Mouse (Mus musculus) stomach, embryonic 14.5 days (tissue): ENCODE measurements around the gene Mybbp1a. TPM values are rescaled to one million over a fixed set of nuclear protein-coding genes. Genes with fewer than 3 reads are reported as not detected.

Experiments used
- ATAC-seq: fragments of 200-750 bp; cut with Nextera tagmentation; 2 replicates; pipeline ENCODE4 v1.8.0; 2017; ENCODE audit warnings: low read depth, moderate TSS enrichment; ENCODE audit not compliant: insufficient number of reproducible peaks, insufficient read depth, low FRiP score
- H3K27ac ChIP-seq: fragments of 300-500 bp; sonication (generic); 2 replicates; pipeline ENCODE4 v1.5.1; 2014; ENCODE audit warnings: mild to moderate bottlenecking, low read length, moderate library complexity, mixed read lengths
- H3K27me3 ChIP-seq: fragments of 300-500 bp; sonication (generic); 2 replicates; pipeline ENCODE4 v1.6.1; 2014; ENCODE audit warnings: low read length, control low read depth, mixed read lengths; ENCODE audit not compliant: control insufficient read depth, insufficient read depth
- H3K36me3 ChIP-seq: fragments of 300-500 bp; sonication (generic); 2 replicates; pipeline ENCODE4 v1.6.1; 2014; ENCODE audit warnings: mild to moderate bottlenecking, control low read depth, low read length, moderate library complexity, mixed read lengths; ENCODE audit not compliant: control insufficient read depth, insufficient read depth
- H3K4me1 ChIP-seq: fragments of 300-500 bp; sonication (generic); 2 replicates; pipeline ENCODE4 v1.6.1; 2014; ENCODE audit warnings: low read length, control low read depth, mixed read lengths; ENCODE audit not compliant: control insufficient read depth, insufficient read depth
- H3K4me2 ChIP-seq: fragments of 300-500 bp; sonication (generic); replicated peaks from 2 replicates; pipeline ENCODE4 v1.6.1; 2014; ENCODE audit warnings: low read depth, low read length, control low read depth
- H3K4me3 ChIP-seq: fragments of 300-500 bp; sonication (generic); 2 replicates; pipeline ENCODE4 v1.5.1; 2014; ENCODE audit warnings: low read depth, low read length, control low read depth
- H3K9ac ChIP-seq: fragments of 300-500 bp; sonication (generic); replicated peaks from 2 replicates; pipeline ENCODE4 v1.6.1; 2014; ENCODE audit warnings: low read depth, mild to moderate bottlenecking, control low read depth, low read length, moderate library complexity, mixed read lengths
- H3K9me3 ChIP-seq: fragments of 300-500 bp; sonication (generic); 2 replicates; pipeline ENCODE4 v1.6.1; 2016; ENCODE audit warnings: low read depth, low read length, control low read depth; ENCODE audit not compliant: control insufficient read depth
- WGBS: fragments of 180-500 bp; shearing (Covaris S2); extraction: QIAGEN DNeasy Blood & Tissue Kit; methylation state at CpG from one replicate; pipeline ENCODE4 v1.1.7; 2014; 5-methylcytosine and 5-hydroxymethylcytosine counted together
- polyA plus RNA-seq: library from polyadenylated mRNA; unstranded; fragments of >200 nt; fragmentation: Nextera tagmentation; extraction: Ambion mirVana; gene quantifications from 2 replicates; pipeline ENCODE4 v1.2.1, GENCODE M21; 2014

Gene Mybbp1a
- polyA plus RNA-seq, 1 experiment from 2014 or later, result 126 TPM

- Histone ChIP-seq H3K4me2 (peak overlapping the region; percentile 89), H3K4me1 (peaks cover 30% of the 10 kb centered on the region), H3K27me3 (no peaks in the 10 kb centered on the region), H3K27ac (no peak overlapping the region), H3K9me3 (no peaks in the 10 kb centered on the region), H3K36me3 (no peaks in the 10 kb centered on the region), H3K4me3 (peak overlapping the region; percentile 71), H3K9ac (0 out of 2 replicates have a peak overlapping the region, but pooled peaks have one; percentile 2)
- whole genome bisulfite sequencing, result 67% methylated on average over 12 of the region's 12 CpGs
- no peak for ATAC-seq
Measured at GRCm38 (mm10) chr11:72409649-72410385, 31.3 kb upstream of the Mybbp1a start.

- Histone ChIP-seq H3K27me3 (no peaks in the 10 kb centered on the region), H3K9ac (0 out of 2 replicates have a peak overlapping the region, but pooled peaks have one; percentile 2), H3K36me3 (no peaks in the 10 kb centered on the region), H3K4me2 (peak overlapping the region; percentile 89), H3K4me3 (peak overlapping the region; percentile 71), H3K27ac (peak overlapping the region; percentile 78; the same call in 1 of the 2 replicates), H3K9me3 (no peaks in the 10 kb centered on the region), H3K4me1 (peaks cover 30% of the 10 kb centered on the region)
- no peak for ATAC-seq
- 3% methylated on average over 25 of the region's 25 CpGs for WGBS
Measured at GRCm38 (mm10) chr11:72410521-72411092, 30.5 kb upstream of the Mybbp1a start.

- H3K27ac ChIP-seq, result peak within 1 kb of the TSS; percentile 78; the same call in 1 of the 2 replicates
- no peaks in the 10 kb centered on the region for H3K9me3 ChIP-seq
- H3K9ac ChIP-seq, result peak within 1 kb of the TSS; percentile 81
- peak within 1 kb of the TSS; percentile 89 for H3K4me2 ChIP-seq
- H3K36me3 ChIP-seq, result no peaks in the 10 kb centered on the region
- H3K27me3 ChIP-seq, result no peaks in the 10 kb centered on the region
- peak; percentile 94 for ATAC-seq
- H3K4me1 ChIP-seq, result peaks cover 26% of the 10 kb centered on the region
- WGBS, result under 1% methylated on average over 83 of the region's 86 CpGs
- H3K4me3 ChIP-seq, result peak within 1 kb of the TSS; percentile 71
Measured at GRCm38 (mm10) chr11:72411093-72411921, 29.8 kb upstream of the Mybbp1a start, which contains the start of gene Smtnl2. TSS of gene Smtnl2 (minus strand) at chr11:72411713.

GRCm38 (mm10) chr11:72411945-72412344 is 29.2 kb upstream of the Mybbp1a start:
- no peak overlapping the region for H3K9ac ChIP-seq
- H3K4me1 ChIP-seq, result peaks cover 22% of the 10 kb centered on the region
- no peak overlapping the region; the same call in 1 of the 2 replicates for H3K27ac ChIP-seq
- peak; percentile 3; the same call in 1 of the 2 replicates for ATAC-seq
- H3K27me3 ChIP-seq, result no peaks in the 10 kb centered on the region
- no peaks in the 10 kb centered on the region for H3K9me3 ChIP-seq
- peak overlapping the region; percentile 71 for H3K4me3 ChIP-seq
- 20% methylated on average over 9 of the region's 9 CpGs for WGBS
- H3K36me3 ChIP-seq, result no peaks in the 10 kb centered on the region
- peak overlapping the region; percentile 89 for H3K4me2 ChIP-seq

GRCm38 (mm10) chr11:72413016-72413415 is 28.1 kb upstream of the Mybbp1a start:
- 60% methylated on average over 7 of the region's 7 CpGs for WGBS
- Histone ChIP-seq H3K4me3 (no peak overlapping the region), H3K36me3 (no peaks in the 10 kb centered on the region), H3K4me2 (no peak overlapping the region), H3K9me3 (no peaks in the 10 kb centered on the region), H3K9ac (no peak overlapping the region), H3K27ac (no peak overlapping the region), H3K27me3 (no peaks in the 10 kb centered on the region), H3K4me1 (peaks cover 19% of the 10 kb centered on the region)
- ATAC-seq, result no peak

GRCm38 (mm10) chr11:72413601-72414190 is 27.5 kb upstream of the Mybbp1a start:
- no peaks in the 10 kb centered on the region for H3K27me3 ChIP-seq
- WGBS, result 46% methylated on average over 5 of the region's 5 CpGs
- H3K36me3 ChIP-seq, result no peaks in the 10 kb centered on the region
- no peak overlapping the region for H3K27ac ChIP-seq
- H3K4me1 ChIP-seq, result peaks cover 14% of the 10 kb centered on the region
- H3K9ac ChIP-seq, result no peak overlapping the region
- H3K4me3 ChIP-seq, result no peak overlapping the region
- H3K9me3 ChIP-seq, result no peaks in the 10 kb centered on the region
- no peak overlapping the region for H3K4me2 ChIP-seq
- no peak for ATAC-seq

GRCm38 (mm10) chr11:72415155-72415554 is 26.0 kb upstream of the Mybbp1a start:
- Histone ChIP-seq H3K9ac (no peak overlapping the region), H3K36me3 (no peaks in the 10 kb centered on the region), H3K27ac (no peak overlapping the region), H3K9me3 (no peaks in the 10 kb centered on the region), H3K27me3 (no peaks in the 10 kb centered on the region), H3K4me3 (no peak overlapping the region), H3K4me1 (no peaks in the 10 kb centered on the region; the same call in 1 of the 2 replicates), H3K4me2 (no peak overlapping the region)
- no peak for ATAC-seq
- WGBS, result 61% methylated on average over 8 of the region's 8 CpGs

- no peak overlapping the region for H3K4me2 ChIP-seq
- no peaks in the 10 kb centered on the region for H3K27me3 ChIP-seq
- H3K9ac ChIP-seq, result no peak overlapping the region
- H3K4me3 ChIP-seq, result no peak overlapping the region
- H3K9me3 ChIP-seq, result no peaks in the 10 kb centered on the region
- no peak for ATAC-seq
- no peaks in the 10 kb centered on the region for H3K4me1 ChIP-seq
- H3K27ac ChIP-seq, result no peak overlapping the region
- H3K36me3 ChIP-seq, result no peaks in the 10 kb centered on the region
- WGBS, result 90% methylated on average over 5 of the region's 5 CpGs
Measured at GRCm38 (mm10) chr11:72416666-72417065, 24.5 kb upstream of the Mybbp1a start.
